Mouse (Mus musculus) central nervous system, embryonic 18 days (tissue): ENCODE data around the gene Pkn3. TPM values are rescaled to one million over a fixed set of nuclear protein-coding genes. Genes with fewer than 3 reads are reported as not detected.

Experiments
- polyA plus RNA-seq: library from polyadenylated mRNA; depleted of rRNA; stranded (reverse); fragments of >200 nt; gene quantifications from 2 replicates; pipeline ENCODE4 v1.2.3, GENCODE M21; 2012; rRNA removed

Gene Pkn3
- polyA plus RNA-seq = 2.5 and 3.6 TPM in 2 replicates

GRCm38 (mm10) chr2:30077502-30078348 is at the start of gene Pkn3:
TSS of gene Pkn3 (plus strand) at chr2:30077684.

GRCm38 (mm10) chr2:30048699-30049388 is 28.6 kb upstream of the Pkn3 start, which contains the start of gene Wdr34:
TSS of gene Wdr34 (minus strand) at chr2:30048881.

GRCm38 (mm10) chr2:30057223-30057904 is 20.1 kb upstream of the Pkn3 start, which contains the start of gene Set:
TSS of gene Set (plus strand) at chr2:30057378.

DNA sequence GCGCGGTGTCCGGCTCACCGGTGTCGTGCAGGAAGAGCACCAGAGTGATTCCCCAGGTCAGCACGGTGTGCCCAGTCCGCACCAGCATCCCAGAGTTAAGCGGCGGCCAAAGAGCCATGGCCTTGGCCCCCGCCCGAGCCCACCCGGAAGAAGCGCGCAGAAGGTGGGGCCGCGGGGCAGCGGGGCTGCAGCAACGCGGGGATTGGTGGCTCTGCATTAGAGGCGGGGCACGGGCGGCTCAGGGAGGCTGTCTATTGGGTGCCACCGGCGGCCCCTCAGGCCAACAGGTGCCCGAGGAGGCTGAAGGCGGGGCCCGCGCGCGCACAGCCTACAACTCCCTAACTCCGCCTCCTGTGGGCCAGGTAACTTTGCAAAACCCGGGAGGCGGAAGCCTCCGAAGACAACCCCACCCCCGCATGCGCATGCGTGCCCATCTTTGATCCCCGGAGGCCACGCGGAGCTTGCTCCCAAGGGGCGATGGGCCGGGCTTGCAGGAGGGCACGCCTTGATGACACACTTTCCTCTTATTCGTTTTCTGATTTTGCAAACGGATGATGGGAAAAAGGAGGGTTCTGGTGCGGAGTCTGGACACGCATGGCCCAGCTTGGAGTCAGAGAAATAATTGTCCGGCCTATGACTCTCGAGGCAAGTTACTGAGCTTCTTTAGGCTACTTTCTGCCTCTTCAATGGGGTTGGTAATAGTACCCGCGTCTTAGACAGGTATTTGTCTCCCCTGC is 16.2 kb downstream of the Pkn3 start, which contains the start of gene Zdhhc12:
Gene Zdhhc12, minus strand, starts transcription at position 178 of the 737 bp plus-strand sequence.

GRCm38 (mm10) chr2:30124472-30125274 is 47.2 kb downstream of the Pkn3 start, which contains the start of gene Zer1:
TSS of gene Zer1 (minus strand) at chr2:30124585.

GRCm38 (mm10) chr2:30133613-30134377 is 56.3 kb downstream of the Pkn3 start, which contains the start of gene Tbc1d13:
TSS of gene Tbc1d13 (plus strand) at chr2:30133746.

Other genes with a start within 250 kb of the Pkn3 start
- 16.8 and 17.5 TPM in 2 replicates for gene Cercam, start 208.5 kb upstream of the Pkn3 start, polyA plus RNA-seq
- gene Odf2, start 188.5 kb upstream of the Pkn3 start, polyA plus RNA-seq = 105 and 107 TPM in 2 replicates
- gene Gle1, start 142.3 kb upstream of the Pkn3 start, polyA plus RNA-seq = 50.9 and 59.4 TPM in 2 replicates
- gene Sptan1, start 112.1 kb upstream of the Pkn3 start, polyA plus RNA-seq = 855 and 873 TPM in 2 replicates
- 78.0 and 78.2 TPM in 2 replicates for gene Wdr34, start 28.8 kb upstream of the Pkn3 start, polyA plus RNA-seq
- gene Set, start 20.3 kb upstream of the Pkn3 start, polyA plus RNA-seq = 240 and 244 TPM in 2 replicates
- 33.2 and 34.5 TPM in 2 replicates for gene Zdhhc12, start 16.0 kb downstream of the Pkn3 start, polyA plus RNA-seq
- gene Zer1, start 46.9 kb downstream of the Pkn3 start, polyA plus RNA-seq = 85.6 and 91.8 TPM in 2 replicates
- 65.5 and 66.5 TPM in 2 replicates for gene Tbc1d13, start 56.1 kb downstream of the Pkn3 start, polyA plus RNA-seq
- 19.5 and 22.3 TPM in 2 replicates for gene Endog, start 93.8 kb downstream of the Pkn3 start, polyA plus RNA-seq
- gene Spout1, start 100.8 kb downstream of the Pkn3 start, polyA plus RNA-seq = 49.3 and 50.9 TPM in 2 replicates
- 28.2 and 29.4 TPM in 2 replicates for gene Kyat1, start 128.2 kb downstream of the Pkn3 start, polyA plus RNA-seq
- gene Lrrc8a, start 160.0 kb downstream of the Pkn3 start, polyA plus RNA-seq = 28.7 and 30.2 TPM in 2 replicates
- 15.4 and 20.4 TPM in 2 replicates for gene Gm28035, start 162.9 kb downstream of the Pkn3 start, polyA plus RNA-seq
- gene Phyhd1, start 188.5 kb downstream of the Pkn3 start, polyA plus RNA-seq = 19.5 and 22.7 TPM in 2 replicates
- not detected in 2 replicates for gene Gm28038, start 203.4 kb downstream of the Pkn3 start, polyA plus RNA-seq
- 13.8 and 15.8 TPM in 2 replicates for gene Dolk, start 208.7 kb downstream of the Pkn3 start, polyA plus RNA-seq
- 28.2 and 32.9 TPM in 2 replicates for gene Nup188, start 208.7 kb downstream of the Pkn3 start, polyA plus RNA-seq